Mouse (Mus musculus) lung, postnatal 0 days (tissue): Measurements from ENCODE around the gene Cltc.

ENCODE experiments used
- CTCF ChIP-seq: IDR thresholded peaks from 2 replicates; pipeline ENCODE4 v1.5.1; 2016; ENCODE audit warnings: antibody characterized with exemption, mild to moderate bottlenecking
- EP300 ChIP-seq: IDR thresholded peaks from 2 replicates; pipeline ENCODE4 v1.6.1; 2016; ENCODE audit warnings: antibody characterized with exemption, mild to moderate bottlenecking, control low read depth

DNA sequence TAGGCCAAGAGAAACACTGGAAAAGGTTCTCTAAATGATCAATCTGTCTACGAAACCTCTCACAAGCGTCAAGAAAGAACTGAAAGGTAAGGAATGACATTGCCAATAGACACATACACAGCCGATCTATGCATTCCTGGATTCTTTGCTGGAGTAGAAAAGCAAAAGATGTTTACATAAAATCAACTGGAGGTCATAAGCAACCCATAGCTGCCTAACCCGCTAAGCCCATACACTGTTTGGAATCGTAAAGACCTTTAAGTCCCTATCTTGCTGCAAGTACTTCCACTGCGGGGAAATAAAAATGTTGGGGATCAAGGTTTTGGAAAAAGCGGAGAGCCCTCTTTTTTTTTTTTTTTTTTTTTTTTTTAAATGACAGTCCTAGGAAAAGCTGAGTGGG is 74.5 kb downstream of the Cltc start:
- TF ChIP-seq EP300 = no peak
- no peak for TF ChIP-seq CTCF
